Comparison of ENCODE assay signal across 8 mouse cellular contexts in the genomic region with DNA sequence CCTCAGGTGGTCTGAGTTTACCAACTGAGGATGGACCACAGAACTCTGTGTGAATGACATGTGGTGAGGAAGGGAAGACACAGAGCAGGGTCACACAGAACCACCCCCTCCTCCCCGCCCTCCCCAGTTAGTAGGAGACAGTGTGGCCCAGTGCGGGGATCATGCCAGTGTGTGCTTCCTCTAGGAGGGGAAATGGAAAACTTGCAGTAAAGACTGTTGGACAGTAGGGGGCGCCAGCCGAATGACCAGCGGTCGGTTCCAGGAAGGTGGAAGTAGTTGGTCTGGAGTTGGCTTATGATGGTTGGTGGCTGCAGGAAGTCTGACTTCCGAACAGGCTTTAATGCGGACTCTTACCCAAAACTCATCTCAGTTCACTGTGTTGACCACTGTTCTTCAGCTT.
DNase-seq lines count a peak whose midpoint lies in the region; ATAC-seq lines count a peak whose summit lies in the region.
"Had no signal": no experiment of that assay in that cellular context is flagged by ENCODE, and none has a peak within 500 bp of the region (broad histone marks: within the 10 kb centered on the region; RNA-seq: fewer than 3 reads in every experiment).

No protein-coding gene starts in this region.

- no peak overlapping the region for H3K4me3 ChIP-seq in midbrain, embryonic 14.5 days (replicated peaks; ENCODE audit: low read depth, low read length)
- no peak overlapping the region for H3K4me3 ChIP-seq in midbrain, embryonic 16.5 days (ENCODE audit: low read depth, low read length)
- H3K4me3 ChIP-seq in lung, embryonic 16.5 days (ENCODE audit: low read length), result no peak overlapping the region
- H3K4me3 ChIP-seq: heart, embryonic 15.5 days had no signal

- no peaks in the 10 kb centered on the region for H3K36me3 ChIP-seq in midbrain, embryonic 14.5 days (ENCODE audit: control insufficient read depth, insufficient read depth, low read length)
- H3K36me3 ChIP-seq in midbrain, embryonic 16.5 days (ENCODE audit: control insufficient read depth, insufficient read depth, low read length), result no peaks in the 10 kb centered on the region
- H3K36me3 ChIP-seq in lung, embryonic 16.5 days (ENCODE audit: control insufficient read depth, insufficient read depth, low read length), result no peaks in the 10 kb centered on the region
- H3K36me3 ChIP-seq: heart, embryonic 15.5 days had no signal

- no peaks in the 10 kb centered on the region for H3K9me3 ChIP-seq in midbrain, embryonic 14.5 days (ENCODE audit: control insufficient read depth, low read length)
- no peaks in the 10 kb centered on the region for H3K9me3 ChIP-seq in midbrain, embryonic 16.5 days (replicated peaks; ENCODE audit: control insufficient read depth, low read length, poor library complexity, severe bottlenecking)
- peaks cover 2% of the 10 kb centered on the region for H3K9me3 ChIP-seq in lung, embryonic 16.5 days (ENCODE audit: control insufficient read depth, low read length)

- H3K9ac ChIP-seq in midbrain, embryonic 14.5 days (replicated peaks; ENCODE audit: low read length), result no peak overlapping the region
- no peak overlapping the region for H3K9ac ChIP-seq in midbrain, embryonic 16.5 days (ENCODE audit: low read depth, low read length)
- H3K9ac ChIP-seq in lung, embryonic 16.5 days (ENCODE audit: low read length), result no peak overlapping the region
- H3K9ac ChIP-seq: heart, embryonic 15.5 days had no signal

- peak; percentile 37 for DNase-seq in midbrain, embryonic 14.5 days
- peak; percentile 57 to 85 for DNase-seq in adrenal gland, adult (ENCODE audit: inconsistent age in 2 of 2, low spot score in 1 of 2)
- DNase-seq in embryo, embryonic 11.5 days (ENCODE audit: low read depth, low spot score), result peak; percentile 31
- peak; percentile 76 for DNase-seq in induced T-regulatory cell, adult 2 months (ENCODE audit: low read depth)
- peak; percentile 39 to 57 for DNase-seq in spleen, postnatal 14 days (ENCODE audit: low spot score in 2 of 2)

- WGBS in midbrain, embryonic 14.5 days, result 26% methylated on average over 8 of the region's 8 CpGs
- 32% methylated on average over 8 of the region's 8 CpGs for WGBS in midbrain, embryonic 16.5 days
- 18% methylated on average over 8 of the region's 8 CpGs for WGBS in lung, embryonic 16.5 days

- H3K4me2 ChIP-seq in midbrain, embryonic 14.5 days (ENCODE audit: low read length), result no peak overlapping the region
- no peak overlapping the region for H3K4me2 ChIP-seq in midbrain, embryonic 16.5 days (ENCODE audit: low read length)
- no peak overlapping the region for H3K4me2 ChIP-seq in lung, embryonic 16.5 days (ENCODE audit: low read depth, low read length)
- H3K4me2 ChIP-seq: heart, embryonic 15.5 days had no signal

- no peaks in the 10 kb centered on the region for H3K27me3 ChIP-seq in midbrain, embryonic 14.5 days (ENCODE audit: control insufficient read depth, insufficient read depth, low read length)
- no peaks in the 10 kb centered on the region for H3K27me3 ChIP-seq in midbrain, embryonic 16.5 days (ENCODE audit: control insufficient read depth, insufficient read depth, low read depth, low read length)
- no peaks in the 10 kb centered on the region for H3K27me3 ChIP-seq in lung, embryonic 16.5 days (ENCODE audit: control insufficient read depth, insufficient read depth, low read depth, low read length)

- no peak overlapping the region for H3K27ac ChIP-seq in midbrain, embryonic 14.5 days (replicated peaks; ENCODE audit: low read depth, low read length)
- no peak overlapping the region for H3K27ac ChIP-seq in midbrain, embryonic 16.5 days (ENCODE audit: low read length)
- no peak overlapping the region for H3K27ac ChIP-seq in lung, embryonic 16.5 days (ENCODE audit: low read length)
- H3K27ac ChIP-seq: heart, embryonic 15.5 days had no signal

- no peaks in the 10 kb centered on the region for H3K4me1 ChIP-seq in midbrain, embryonic 14.5 days (ENCODE audit: control insufficient read depth, insufficient read depth, low read length)
- H3K4me1 ChIP-seq in midbrain, embryonic 16.5 days (ENCODE audit: control insufficient read depth, insufficient read depth, low read length), result no peaks in the 10 kb centered on the region
- H3K4me1 ChIP-seq in lung, embryonic 16.5 days (replicated peaks; ENCODE audit: control insufficient read depth, insufficient read depth, low read length), result no peaks in the 10 kb centered on the region
- H3K4me1 ChIP-seq: heart, embryonic 15.5 days had no signal

- no peak for ATAC-seq in midbrain, embryonic 14.5 days (ENCODE audit: low FRiP score, low TSS enrichment)
- no peak for ATAC-seq in midbrain, embryonic 16.5 days
- ATAC-seq in lung, embryonic 16.5 days (ENCODE audit: low read depth), result peak; percentile 41; the same call in 1 of the 2 replicates
